Mouse (Mus musculus) kidney, postnatal 14 days (tissue): ENCODE data around the gene Apba1.
A peak's percentile ranks its signal among the peaks of the same experiment; 100 is the strongest.

Source experiments
- DNase-seq: peaks from one replicate; pipeline ENCODE4 v3.0.0; 2022; ENCODE audit warnings: mixed read lengths

The Apba1 gene

GRCm38 (mm10) chr19:23807371-23807770 lies 48.7 kb downstream of the Apba1 start:
- no peak for DNase-seq

- no peak for DNase-seq
Observed at GRCm38 (mm10) chr19:23809236-23809635, 50.5 kb downstream of the Apba1 start.

- no peak for DNase-seq
Observed at GRCm38 (mm10) chr19:23810512-23810911, 51.8 kb downstream of the Apba1 start.

GRCm38 (mm10) chr19:23810976-23811375 lies 52.3 kb downstream of the Apba1 start:
- no peak for DNase-seq

- DNase-seq: no peak
Observed at GRCm38 (mm10) chr19:23816762-23817161, 58.1 kb downstream of the Apba1 start.

GRCm38 (mm10) chr19:23817196-23817595 lies 58.5 kb downstream of the Apba1 start:
- no peak for DNase-seq

- DNase-seq: no peak
Observed at GRCm38 (mm10) chr19:23819882-23820281, 61.2 kb downstream of the Apba1 start.

GRCm38 (mm10) chr19:23822497-23822896 lies 63.8 kb downstream of the Apba1 start:
- no peak for DNase-seq

- no peak for DNase-seq
Observed at GRCm38 (mm10) chr19:23823533-23823932, 64.8 kb downstream of the Apba1 start.

- DNase-seq: no peak
Observed at GRCm38 (mm10) chr19:23826251-23826650, 67.6 kb downstream of the Apba1 start.

- no peak for DNase-seq
Observed at GRCm38 (mm10) chr19:23830761-23831160, 72.1 kb downstream of the Apba1 start.

- DNase-seq: no peak
Observed at GRCm38 (mm10) chr19:23833685-23834682, 75.3 kb downstream of the Apba1 start.

- no peak for DNase-seq
Observed at GRCm38 (mm10) chr19:23834721-23835120, 76.0 kb downstream of the Apba1 start.

- no peak for DNase-seq
Observed at GRCm38 (mm10) chr19:23855832-23856231, 97.1 kb downstream of the Apba1 start.

GRCm38 (mm10) chr19:23858091-23858490 lies 99.4 kb downstream of the Apba1 start:
- no peak for DNase-seq

GRCm38 (mm10) chr19:23858781-23859180 lies 100.1 kb downstream of the Apba1 start:
- DNase-seq: no peak

- peak; percentile 22 for DNase-seq
Observed at GRCm38 (mm10) chr19:23860151-23860820, 101.6 kb downstream of the Apba1 start.

GRCm38 (mm10) chr19:23862736-23863135 lies 104.0 kb downstream of the Apba1 start:
- DNase-seq: peak; percentile 17

GRCm38 (mm10) chr19:23863959-23864358 lies 105.3 kb downstream of the Apba1 start:
- peak; percentile 68 for DNase-seq

- DNase-seq: no peak
Observed at GRCm38 (mm10) chr19:23866045-23866444, 107.4 kb downstream of the Apba1 start.

- DNase-seq: no peak
Observed at GRCm38 (mm10) chr19:23867052-23867451, 108.4 kb downstream of the Apba1 start.

GRCm38 (mm10) chr19:23867589-23867988 lies 108.9 kb downstream of the Apba1 start:
- DNase-seq: no peak

GRCm38 (mm10) chr19:23874502-23874901 lies 115.8 kb downstream of the Apba1 start:
- no peak for DNase-seq

GRCm38 (mm10) chr19:23875819-23876218 lies 117.1 kb downstream of the Apba1 start:
- no peak for DNase-seq
